Mouse (Mus musculus) cerebellum, adult 11-12 months (tissue): ENCODE data around the gene Jund.

Experiments used
- DNase-seq: peaks from one replicate; pipeline ENCODE4 v3.0.0; 2022

Jund gene

GRCm38 (mm10) chr8:70700555-70700922, 1.8 kb downstream of the Jund start:
- peak; percentile 89 for DNase-seq

GRCm38 (mm10) chr8:70701048-70701981, 2.6 kb downstream of the Jund start:
- DNase-seq, result peak; percentile 66

GRCm38 (mm10) chr8:70701982-70702841, 3.5 kb downstream of the Jund start:
- DNase-seq, result no peak

- DNase-seq, result peak; percentile 91
Observed at GRCm38 (mm10) chr8:70702842-70703182, 4.1 kb downstream of the Jund start.

GRCm38 (mm10) chr8:70703287-70703686, 4.5 kb downstream of the Jund start, which contains the start of gene Iqcn:
TSS of gene Iqcn (plus strand) at chr8:70703457.
- DNase-seq, result no peak

GRCm38 (mm10) chr8:70708281-70708680, 9.5 kb downstream of the Jund start:
- DNase-seq, result no peak

GRCm38 (mm10) chr8:70709794-70710193, 11.0 kb downstream of the Jund start:
- no peak for DNase-seq

- DNase-seq, result no peak
Observed at GRCm38 (mm10) chr8:70710296-70710695, 11.5 kb downstream of the Jund start.

- DNase-seq, result peak; percentile 33
Observed at GRCm38 (mm10) chr8:70711041-70711440, 12.3 kb downstream of the Jund start.

- DNase-seq, result no peak
Observed at GRCm38 (mm10) chr8:70713991-70714390, 15.2 kb downstream of the Jund start.

- no peak for DNase-seq
Observed at GRCm38 (mm10) chr8:70715086-70715485, 16.3 kb downstream of the Jund start.

GRCm38 (mm10) chr8:70716521-70717400, 18.0 kb downstream of the Jund start:
- DNase-seq, result peak; percentile 23

- peak; percentile 74 for DNase-seq
Observed at GRCm38 (mm10) chr8:70718297-70718696, 19.5 kb downstream of the Jund start, which contains the start of gene Gm3336. TSS of gene Gm3336 (plus strand) at chr8:70718543.

GRCm38 (mm10) chr8:70719796-70720270, 21.1 kb downstream of the Jund start:
- peak; percentile 32 for DNase-seq

- DNase-seq, result peak; percentile 60
Observed at GRCm38 (mm10) chr8:70720739-70721138, 22.0 kb downstream of the Jund start.

GRCm38 (mm10) chr8:70721601-70722000, 22.9 kb downstream of the Jund start:
- peak; percentile 19 for DNase-seq

GRCm38 (mm10) chr8:70723486-70724210, 24.9 kb downstream of the Jund start, which contains the start of gene Pde4c:
TSS of gene Pde4c (plus strand) at chr8:70723720.
- DNase-seq, result no peak

- DNase-seq, result no peak
Observed at GRCm38 (mm10) chr8:70724216-70724615, 25.5 kb downstream of the Jund start.

GRCm38 (mm10) chr8:70725792-70726447, 27.2 kb downstream of the Jund start:
- no peak for DNase-seq

- DNase-seq, result no peak
Observed at GRCm38 (mm10) chr8:70726721-70727120, 28.0 kb downstream of the Jund start.
